Mouse (Mus musculus): ENCODE results near the gene Ttll4.

DNA sequence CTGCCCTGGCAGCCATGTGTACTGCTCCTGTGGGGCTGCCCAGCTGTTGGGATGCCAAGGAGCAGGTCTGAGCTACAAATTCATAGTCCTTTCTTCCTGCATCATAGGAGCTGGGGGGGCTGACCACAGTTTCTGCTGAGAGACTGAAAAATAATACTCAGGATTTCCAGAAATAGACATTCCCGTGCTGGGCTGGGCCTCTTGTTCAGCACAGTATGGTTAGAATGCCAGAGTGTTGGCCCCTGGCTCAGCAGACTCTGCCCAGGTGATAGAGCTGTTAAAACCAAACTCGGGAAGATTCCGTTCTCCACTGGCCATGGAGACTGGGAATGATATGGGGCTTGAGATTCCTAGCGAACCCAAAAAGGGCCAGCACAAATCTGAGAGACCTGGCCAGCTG, 35.5 kb upstream of the Ttll4 start:
- TF ChIP-seq CTCF (IDR thresholded peaks at IDR 0.05; ENCODE audit: low read depth, low read length) (no peak), POLR2A (IDR thresholded peaks at IDR 0.05; ENCODE audit: borderline replicate concordance, low read depth, low read length) (no peak)

Data from bone marrow macrophage, adult 2 months (primary cell).